Mouse (Mus musculus) heart, adult 2 months (tissue): ENCODE results near the gene Pacs1. TPM values are rescaled to one million over a fixed set of nuclear protein-coding genes. Genes with fewer than 3 reads are reported as not detected.
"Not testable (repeated sequence)": the region's sequence is repeated elsewhere in the genome, so short reads cannot be mapped to it uniquely, and the experiment has no call there.

Experiments used
- DNase-seq, 2 experiments: peaks; one replicate each; pipeline ENCODE4 v3.0.0; 2021
- H3K27ac ChIP-seq: fragments of 200-600 bp; 2 replicates; pipeline ENCODE4 v1.8.1; 2022
- H3K27me3 ChIP-seq: fragments of 200-500 bp; 2 replicates; pipeline ENCODE4 v1.6.1; 2012; ENCODE audit warnings: mild to moderate bottlenecking, low read length, inconsistent platforms, mixed read lengths; ENCODE audit not compliant: control insufficient read depth, insufficient read depth
- H3K36me3 ChIP-seq: fragments of 200-500 bp; 2 replicates; pipeline ENCODE4 v1.6.1; 2012; ENCODE audit warnings: low read length, inconsistent platforms; ENCODE audit not compliant: control insufficient read depth, insufficient read depth
- H3K4me1 ChIP-seq: fragments of 200-500 bp; 2 replicates; pipeline ENCODE4 v1.6.1; 2011; ENCODE audit warnings: low read length; ENCODE audit not compliant: control insufficient read depth, insufficient read depth
- H3K4me3 ChIP-seq: fragments of 200-600 bp; 2 replicates; pipeline ENCODE4 v1.8.1; 2022
- H3K79me2 ChIP-seq: fragments of 200-500 bp; replicated peaks from 2 replicates; pipeline ENCODE4 v1.6.1; 2012; ENCODE audit warnings: mild to moderate bottlenecking, inconsistent platforms, low read length, moderate library complexity, mixed read lengths; ENCODE audit not compliant: control insufficient read depth, insufficient read depth
- H3K9ac ChIP-seq: fragments of 200-500 bp; 2 replicates; pipeline ENCODE4 v1.6.1; 2012; ENCODE audit warnings: low read depth, mild to moderate bottlenecking, control low read depth, inconsistent platforms, low read length, mixed read lengths
- CTCF ChIP-seq: fragments of 200-600 bp; IDR thresholded peaks from 2 replicates; pipeline ENCODE4 v1.8.1; 2022; ENCODE audit warnings: antibody characterized with exemption, mild to moderate bottlenecking, moderate library complexity
- EP300 ChIP-seq: fragments of 200-500 bp; IDR thresholded peaks from 2 replicates; pipeline ENCODE4 v1.6.1; 2011; ENCODE audit warnings: low read depth, low read length, control low read depth; ENCODE audit not compliant: insufficient read depth
- POLR2A ChIP-seq: fragments of 200-500 bp; IDR thresholded peaks from 2 replicates; pipeline ENCODE4 v1.6.1; 2011; ENCODE audit warnings: mild to moderate bottlenecking, low read depth, low read length, control low read depth; ENCODE audit not compliant: insufficient read depth
- WGBS: fragments of 180-500 bp; shearing (Covaris S2); methylation state at CpG from one replicate; pipeline ENCODE4 v1.1.7; 2018; 5-methylcytosine and 5-hydroxymethylcytosine counted together
- intact Hi-C: fragments of 180-260 bp; cut with DNase I; formaldehyde crosslinking; loops from one replicate; pipeline ENCODE4 v1.15.1; 2025
- polyA plus RNA-seq: library from polyadenylated mRNA; depleted of rRNA; stranded (reverse); fragments of >200 nt; gene quantifications from 2 replicates; pipeline ENCODE4 v1.2.3, GENCODE M21; 2012
- total RNA-seq, 2 experiments: library from RNA; stranded (reverse); gene quantifications; 2 replicates each; pipeline ENCODE4 v1.2.3; 2021

The Pacs1 gene
- total and polyA plus RNA-seq, 3 experiments: 20.8 to 25.7 (median 21.6) TPM

GRCm38 (mm10) chr19:5267015-5267414, 5.9 kb downstream of the Pacs1 start:
- DNase-seq: no peak
- intact Hi-C loops: no loop called here
- Histone ChIP-seq H3K36me3 (peaks cover 10% of the 10 kb centered on the region), H3K79me2 (peaks cover 3% of the 10 kb centered on the region), H3K4me3 (no peak overlapping the region), H3K27me3 (no peaks in the 10 kb centered on the region), H3K4me1 (peaks cover 9% of the 10 kb centered on the region), H3K27ac (no peak overlapping the region), H3K9ac (no peak overlapping the region)
- 83% methylated on average over 5 of the region's 5 CpGs for WGBS
- no peak for TF ChIP-seq POLR2A

- Histone ChIP-seq H3K27me3 (no peaks in the 10 kb centered on the region), H3K9ac (no peak overlapping the region), H3K4me1 (0 out of 2 replicates have a peak, but pooled peaks cover 2% of the 10 kb centered on the region), H3K36me3 (no peaks in the 10 kb centered on the region; the same call in 1 of the 2 replicates), H3K4me3 (no peak overlapping the region), H3K79me2 (peaks cover 4% of the 10 kb centered on the region; the same call in 1 of the 2 replicates), H3K27ac (no peak overlapping the region)
- intact Hi-C loops: no loop called here
- no peak for TF ChIP-seq POLR2A
- no peak for TF ChIP-seq CTCF
- no peak for TF ChIP-seq EP300
- peak in 1 of 2 experiments; percentile 52 for DNase-seq
- WGBS: 58% methylated on average over 3 of the region's 3 CpGs
Measured at GRCm38 (mm10) chr19:5257140-5257539, 15.8 kb downstream of the Pacs1 start.

- H3K27me3 ChIP-seq, intact Hi-C loops, H3K36me3 ChIP-seq, H3K4me1 ChIP-seq, H3K9ac ChIP-seq, H3K79me2 ChIP-seq, H3K4me3 ChIP-seq, H3K27ac ChIP-seq: not testable (repeated sequence)
- peak in 1 of 2 experiments; percentile 6 for DNase-seq
- 73% methylated on average over 1 of the region's 1 CpGs for WGBS
Measured at GRCm38 (mm10) chr19:5236981-5237380, 35.9 kb downstream of the Pacs1 start.

- H3K27me3 ChIP-seq: no peaks in the 10 kb centered on the region
- no peak overlapping the region for H3K9ac ChIP-seq
- TF ChIP-seq EP300: no peak
- H3K4me3 ChIP-seq: no peak overlapping the region
- H3K79me2 ChIP-seq: no peaks in the 10 kb centered on the region; the same call in 1 of the 2 replicates
- H3K36me3 ChIP-seq: no peaks in the 10 kb centered on the region
- no peaks in the 10 kb centered on the region for H3K4me1 ChIP-seq
- H3K27ac ChIP-seq: no peak overlapping the region
- no peak for DNase-seq
- 92% methylated on average over 4 of the region's 4 CpGs for WGBS
- intact Hi-C loops: no loop called here
Measured at GRCm38 (mm10) chr19:5232696-5233095, 40.2 kb downstream of the Pacs1 start.

GRCm38 (mm10) chr19:5230110-5230509, 42.8 kb downstream of the Pacs1 start:
- intact Hi-C loops: no loop called here
- Histone ChIP-seq H3K27ac (no peak overlapping the region), H3K4me3 (no peak overlapping the region), H3K79me2 (no peaks in the 10 kb centered on the region; the same call in 1 of the 2 replicates), H3K36me3 (no peaks in the 10 kb centered on the region), H3K27me3 (no peaks in the 10 kb centered on the region), H3K4me1 (no peaks in the 10 kb centered on the region), H3K9ac (no peak overlapping the region)
- WGBS: 65% methylated on average over 2 of the region's 2 CpGs
- no peak for DNase-seq
- no peak for TF ChIP-seq CTCF
- no peak for TF ChIP-seq EP300
- no peak for TF ChIP-seq POLR2A

GRCm38 (mm10) chr19:5224624-5225023, 48.3 kb downstream of the Pacs1 start:
- TF ChIP-seq CTCF: no peak
- no peak for TF ChIP-seq EP300
- no peak for TF ChIP-seq POLR2A
- Histone ChIP-seq H3K36me3 (no peaks in the 10 kb centered on the region), H3K27ac (no peak overlapping the region), H3K4me1 (no peaks in the 10 kb centered on the region), H3K79me2 (no peaks in the 10 kb centered on the region; the same call in 1 of the 2 replicates), H3K4me3 (no peak overlapping the region), H3K9ac (no peak overlapping the region), H3K27me3 (no peaks in the 10 kb centered on the region)
- intact Hi-C loops: no loop called here
- DNase-seq: no peak
- WGBS: 88% methylated on average over 2 of the region's 2 CpGs

- Histone ChIP-seq H3K27me3 (no peaks in the 10 kb centered on the region), H3K4me1 (no peaks in the 10 kb centered on the region), H3K79me2 (no peaks in the 10 kb centered on the region; the same call in 1 of the 2 replicates), H3K4me3 (no peak overlapping the region), H3K27ac (no peak overlapping the region), H3K36me3 (no peaks in the 10 kb centered on the region), H3K9ac (no peak overlapping the region)
- 88% methylated on average over 4 of the region's 4 CpGs for WGBS
- DNase-seq: no peak
- intact Hi-C loops: no loop called here
- TF ChIP-seq EP300 (no peak), POLR2A (no peak), CTCF (no peak)
Measured at GRCm38 (mm10) chr19:5224077-5224476, 48.8 kb downstream of the Pacs1 start.
